Mouse (Mus musculus): ENCODE measurements around the gene Man1b1. TPM values are rescaled to one million over a fixed set of nuclear protein-coding genes. Genes with fewer than 3 reads are reported as not detected.

Gene Man1b1
- polyA plus RNA-seq, 1 experiment from 2014 or later = 60.0 TPM

DNA sequence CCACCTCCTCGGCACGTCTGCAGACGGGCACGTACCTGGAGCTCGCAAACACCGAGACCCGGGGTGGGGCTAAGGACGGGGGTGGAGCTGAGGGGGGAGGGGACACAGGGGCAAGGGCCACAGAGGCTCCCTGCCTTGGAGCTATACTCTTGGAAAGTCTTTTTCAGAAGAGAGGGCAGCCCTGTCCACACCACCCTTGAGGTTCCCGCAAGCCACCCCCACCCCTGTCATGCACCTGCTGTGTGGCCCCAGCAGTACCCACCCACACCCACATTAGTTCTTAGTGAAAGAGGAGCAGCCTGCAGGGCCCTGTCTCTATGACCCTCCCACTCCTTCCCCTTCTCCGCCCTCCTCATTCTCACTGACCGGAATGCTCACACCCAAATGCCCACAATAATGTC is 20.6 kb upstream of the Man1b1 start:
- no peak for ATAC-seq
- no peak overlapping the region for H3K9ac ChIP-seq (replicated peaks)
- no peak overlapping the region for H3K4me3 ChIP-seq (replicated peaks)
- H3K9me3 ChIP-seq = no peaks in the 10 kb centered on the region
- H3K4me1 ChIP-seq (replicated peaks) = no peaks in the 10 kb centered on the region
- H3K27me3 ChIP-seq = peaks cover 98% of the 10 kb centered on the region
- no peak overlapping the region for H3K4me2 ChIP-seq (replicated peaks)
- no peak overlapping the region for H3K27ac ChIP-seq
- WGBS = 8% methylated on average over 11 of the region's 11 CpGs
- peaks cover 17% of the 10 kb centered on the region for H3K36me3 ChIP-seq

DNA sequence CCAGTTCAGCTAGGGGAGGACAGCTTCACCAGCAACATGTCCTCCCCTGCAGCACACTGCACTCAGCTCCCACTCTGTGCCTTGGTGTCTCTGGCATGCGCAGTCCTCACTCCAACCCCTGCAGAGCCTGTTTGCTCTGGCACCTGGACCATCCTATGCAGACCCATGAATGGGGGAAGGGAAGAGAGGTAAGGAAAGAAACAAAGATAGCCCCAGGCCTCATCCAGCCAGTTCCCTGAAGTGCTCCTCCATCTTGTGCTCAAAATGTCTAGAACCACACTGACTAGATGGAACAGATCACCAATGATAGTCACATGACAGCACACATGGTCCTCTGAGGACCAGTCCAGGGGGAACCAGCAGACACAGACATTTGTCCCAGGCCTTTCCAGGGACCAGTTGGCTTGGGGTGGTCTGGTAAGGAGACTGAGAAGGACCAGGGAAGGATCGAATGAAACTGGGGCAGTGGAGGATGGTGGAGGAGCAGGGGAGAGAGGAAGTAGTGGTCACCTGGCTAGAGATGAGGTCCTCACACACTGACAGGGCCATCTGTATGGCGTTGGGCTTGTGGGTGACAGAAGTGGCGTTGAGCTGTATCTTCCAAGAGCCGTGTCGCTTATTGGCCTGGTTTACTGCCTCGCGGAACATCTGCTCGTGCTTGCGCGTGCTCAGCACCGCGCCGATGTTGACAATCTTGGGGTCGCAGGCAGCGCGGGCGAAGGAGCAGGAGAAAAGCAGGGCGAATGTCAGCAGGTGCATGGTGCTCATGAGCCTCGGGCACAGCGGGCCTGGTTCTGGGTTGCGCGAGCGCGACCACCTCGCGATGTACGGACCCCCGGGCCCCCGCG is 13.8 kb upstream of the Man1b1 start:
- H3K4me3 ChIP-seq (replicated peaks) = peak overlapping the region; percentile 55
- peak; percentile 72 for ATAC-seq
- peak overlapping the region; percentile 70 for H3K27ac ChIP-seq
- peak overlapping the region; percentile 69 for H3K4me2 ChIP-seq (replicated peaks)
- H3K9ac ChIP-seq (replicated peaks) = peak overlapping the region; percentile 69
- WGBS = 7% methylated on average over 31 of the region's 31 CpGs
- peaks cover 87% of the 10 kb centered on the region for H3K27me3 ChIP-seq
- no peaks in the 10 kb centered on the region for H3K9me3 ChIP-seq
- peaks cover 20% of the 10 kb centered on the region for H3K4me1 ChIP-seq (replicated peaks)
- peaks cover 1% of the 10 kb centered on the region; the same call in 1 of the 2 replicates for H3K36me3 ChIP-seq

- Histone ChIP-seq H3K4me3 (replicated peaks) (peak within 1 kb of the TSS; percentile 55), H3K4me2 (replicated peaks) (peak within 1 kb of the TSS; percentile 69), H3K4me1 (replicated peaks) (peaks cover 20% of the 10 kb centered on the region), H3K9me3 (no peaks in the 10 kb centered on the region), H3K27ac (peak within 1 kb of the TSS; percentile 70), H3K9ac (replicated peaks) (peak within 1 kb of the TSS; percentile 69), H3K36me3 (no peaks in the 10 kb centered on the region), H3K27me3 (peaks cover 79% of the 10 kb centered on the region)
- peak; percentile 85 for ATAC-seq
- 9% methylated on average over 57 of the region's 58 CpGs for WGBS
Measured at GRCm38 (mm10) chr2:25318971-25319773, 13.0 kb upstream of the Man1b1 start, which contains the start of gene Grin1. Gene Grin1 (minus strand): TSS chr2:25319187.

GRCm38 (mm10) chr2:25320084-25320483 is 12.1 kb upstream of the Man1b1 start:
- Histone ChIP-seq H3K9me3 (no peaks in the 10 kb centered on the region), H3K36me3 (no peaks in the 10 kb centered on the region), H3K4me3 (replicated peaks) (no peak overlapping the region), H3K27ac (no peak overlapping the region), H3K27me3 (peaks cover 75% of the 10 kb centered on the region), H3K9ac (replicated peaks) (no peak overlapping the region), H3K4me1 (replicated peaks) (peaks cover 20% of the 10 kb centered on the region), H3K4me2 (replicated peaks) (no peak overlapping the region)
- ATAC-seq = no peak
- 45% methylated on average over 2 of the region's 2 CpGs for WGBS

GRCm38 (mm10) chr2:25326036-25326435 is 6.1 kb upstream of the Man1b1 start:
- peaks cover under 1% of the 10 kb centered on the region for H3K4me1 ChIP-seq (replicated peaks)
- H3K9me3 ChIP-seq = no peaks in the 10 kb centered on the region
- H3K36me3 ChIP-seq = no peaks in the 10 kb centered on the region
- H3K4me3 ChIP-seq (replicated peaks) = no peak overlapping the region
- H3K4me2 ChIP-seq (replicated peaks) = no peak overlapping the region
- no peak overlapping the region for H3K9ac ChIP-seq (replicated peaks)
- WGBS = 78% methylated on average over 2 of the region's 2 CpGs
- peaks cover 21% of the 10 kb centered on the region for H3K27me3 ChIP-seq
- H3K27ac ChIP-seq = no peak overlapping the region
- no peak for ATAC-seq

- Histone ChIP-seq H3K27me3 (peaks cover 8% of the 10 kb centered on the region; the same call in 1 of the 2 replicates), H3K4me3 (replicated peaks) (no peak overlapping the region), H3K4me1 (replicated peaks) (peaks cover 13% of the 10 kb centered on the region), H3K9me3 (no peaks in the 10 kb centered on the region), H3K9ac (replicated peaks) (no peak overlapping the region), H3K36me3 (no peaks in the 10 kb centered on the region), H3K27ac (no peak overlapping the region), H3K4me2 (replicated peaks) (no peak overlapping the region)
- ATAC-seq = no peak
- 37% methylated on average over 7 of the region's 7 CpGs for WGBS
Measured at GRCm38 (mm10) chr2:25328440-25328839, 3.7 kb upstream of the Man1b1 start.

GRCm38 (mm10) chr2:25331470-25331869 is 668 bp upstream of the Man1b1 start:
- H3K4me1 ChIP-seq (replicated peaks) = peaks cover 30% of the 10 kb centered on the region
- H3K9me3 ChIP-seq = no peaks in the 10 kb centered on the region
- peaks cover 28% of the 10 kb centered on the region for H3K36me3 ChIP-seq
- H3K27ac ChIP-seq = no peak overlapping the region
- H3K27me3 ChIP-seq = peaks cover 1% of the 10 kb centered on the region; the same call in 1 of the 2 replicates
- peak overlapping the region; percentile 66 for H3K4me2 ChIP-seq (replicated peaks)
- 63% methylated on average over 9 of the region's 9 CpGs for WGBS
- peak overlapping the region; percentile 94 for H3K4me3 ChIP-seq (replicated peaks)
- no peak for ATAC-seq
- peak overlapping the region; percentile 90 for H3K9ac ChIP-seq (replicated peaks)

DNA sequence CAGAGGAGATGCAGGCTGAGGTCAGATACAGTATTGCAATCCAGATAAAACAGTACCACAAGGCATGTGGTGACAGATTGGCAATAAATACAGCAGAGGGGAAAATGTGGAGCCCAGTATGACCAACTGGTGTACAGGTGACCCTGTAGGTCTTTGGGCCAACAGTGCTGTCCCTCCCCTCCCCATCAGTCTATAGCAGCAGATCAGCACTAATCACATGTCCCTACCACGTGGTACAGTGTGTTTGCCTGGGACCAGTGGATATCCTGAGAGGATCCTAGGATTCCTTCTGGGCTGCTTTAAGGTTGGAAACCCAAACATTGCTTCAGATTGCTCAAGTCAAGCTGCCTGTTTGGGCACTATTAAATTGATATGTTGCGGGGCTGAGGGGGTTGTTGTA is 1.4 kb downstream of the Man1b1 start:
- H3K36me3 ChIP-seq = peaks cover 49% of the 10 kb centered on the region
- H3K27me3 ChIP-seq = no peaks in the 10 kb centered on the region
- H3K4me1 ChIP-seq (replicated peaks) = peaks cover 30% of the 10 kb centered on the region
- H3K4me3 ChIP-seq (replicated peaks) = peak overlapping the region; percentile 94
- ATAC-seq = no peak
- H3K4me2 ChIP-seq (replicated peaks) = peak overlapping the region; percentile 97
- H3K27ac ChIP-seq = no peak overlapping the region
- H3K9me3 ChIP-seq = no peaks in the 10 kb centered on the region
- 83% methylated on average over 2 of the region's 2 CpGs for WGBS
- peak overlapping the region; percentile 90 for H3K9ac ChIP-seq (replicated peaks)

DNA sequence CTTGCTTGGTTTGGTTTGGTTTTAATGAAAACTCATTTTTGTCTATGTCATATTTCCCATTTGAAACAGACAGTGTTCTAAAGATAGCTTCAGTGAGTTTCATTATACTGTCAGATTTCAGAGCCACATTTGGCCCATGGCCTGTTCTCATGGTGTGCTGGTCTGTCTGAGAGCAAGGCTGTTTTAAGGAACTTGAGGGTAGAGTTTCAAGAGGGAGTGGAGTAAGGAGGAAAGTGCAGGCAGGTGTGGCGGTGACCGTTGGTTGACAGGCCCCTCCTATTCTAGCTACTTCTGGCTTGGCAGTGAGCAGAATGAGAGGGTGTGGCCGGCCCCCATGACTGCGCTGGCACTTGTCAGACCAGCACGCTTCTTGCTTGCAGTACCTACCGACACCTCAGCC is 6.2 kb downstream of the Man1b1 start:
- ATAC-seq = no peak
- Histone ChIP-seq H3K9ac (replicated peaks) (no peak overlapping the region), H3K27ac (no peak overlapping the region), H3K4me2 (replicated peaks) (no peak overlapping the region), H3K4me3 (replicated peaks) (no peak overlapping the region), H3K27me3 (no peaks in the 10 kb centered on the region), H3K4me1 (replicated peaks) (peaks cover 18% of the 10 kb centered on the region), H3K9me3 (no peaks in the 10 kb centered on the region), H3K36me3 (peaks cover 88% of the 10 kb centered on the region)
- WGBS = 94% methylated on average over 6 of the region's 6 CpGs

DNA sequence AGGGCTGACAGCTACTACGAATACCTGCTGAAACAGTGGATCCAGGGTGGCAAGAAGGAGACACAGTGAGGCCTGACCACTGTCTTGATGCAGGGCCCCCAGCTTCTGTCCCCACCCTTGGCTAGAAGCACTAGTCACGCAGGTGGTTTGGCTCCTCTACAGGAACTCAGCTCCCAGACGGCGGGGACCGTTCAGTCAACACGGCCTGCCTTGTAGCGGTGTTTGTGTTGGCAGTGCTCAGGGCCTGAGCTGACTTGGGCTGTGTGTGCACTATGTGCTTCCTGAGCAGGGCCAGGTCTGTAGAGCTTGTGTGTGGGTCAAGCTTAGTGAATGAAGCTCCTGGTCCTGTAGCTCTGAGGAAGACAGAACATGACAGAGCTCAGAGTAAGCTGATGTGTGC is 16.0 kb downstream of the Man1b1 start:
- Histone ChIP-seq H3K27me3 (no peaks in the 10 kb centered on the region), H3K4me3 (replicated peaks) (no peak overlapping the region), H3K4me1 (replicated peaks) (no peaks in the 10 kb centered on the region), H3K9me3 (no peaks in the 10 kb centered on the region), H3K4me2 (replicated peaks) (no peak overlapping the region), H3K9ac (replicated peaks) (no peak overlapping the region), H3K27ac (no peak overlapping the region), H3K36me3 (peaks cover 97% of the 10 kb centered on the region)
- ATAC-seq = no peak
- 98% methylated on average over 7 of the region's 7 CpGs for WGBS

DNA sequence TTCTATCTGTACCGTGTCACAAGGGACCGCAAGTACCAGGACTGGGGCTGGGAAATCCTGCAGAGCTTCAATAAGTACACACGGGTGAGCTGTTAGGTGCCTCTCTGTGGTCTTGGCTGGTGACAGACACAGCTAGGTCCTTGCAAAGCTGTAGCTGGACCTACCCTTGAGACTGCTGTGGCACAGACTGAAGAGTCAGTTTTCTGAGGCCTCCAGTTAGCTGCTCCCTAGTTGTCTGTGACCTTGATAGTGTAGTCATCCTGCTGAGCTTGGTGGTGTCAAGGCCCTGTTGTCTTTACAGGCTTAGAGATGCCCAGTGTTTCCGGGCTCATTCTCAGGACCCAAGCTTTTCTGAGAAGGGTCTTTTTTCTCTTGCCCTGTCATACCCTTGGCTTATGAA is 17.4 kb downstream of the Man1b1 start:
- H3K4me2 ChIP-seq (replicated peaks) = no peak overlapping the region

DNA sequence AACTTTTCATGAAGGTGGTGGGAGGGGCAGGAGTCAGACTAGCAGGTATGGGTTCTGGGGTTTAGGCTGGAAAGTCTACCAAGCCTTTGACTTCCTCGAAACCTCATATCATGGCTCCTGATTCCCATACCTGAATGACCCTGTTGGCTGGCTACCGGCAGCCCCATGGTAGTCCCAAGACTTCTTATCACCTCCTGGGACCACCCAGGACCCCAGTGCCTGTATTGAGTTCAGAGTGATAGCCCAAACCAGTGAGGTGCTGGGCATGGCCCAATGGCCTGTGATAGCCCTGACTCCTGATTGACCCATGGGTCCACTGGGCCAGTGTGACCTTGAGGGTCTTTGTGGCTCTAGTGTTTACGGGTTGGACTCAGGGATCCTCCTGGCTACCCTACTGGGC is 18.6 kb downstream of the Man1b1 start:
- H3K4me3 ChIP-seq (replicated peaks) = no peak overlapping the region
- no peak overlapping the region for H3K4me2 ChIP-seq (replicated peaks)
- H3K27me3 ChIP-seq = no peaks in the 10 kb centered on the region
- WGBS = 95% methylated on average over 3 of the region's 3 CpGs
- no peak overlapping the region for H3K9ac ChIP-seq (replicated peaks)
- H3K36me3 ChIP-seq = peaks cover 82% of the 10 kb centered on the region
- ATAC-seq = no peak
- peaks cover 11% of the 10 kb centered on the region for H3K4me1 ChIP-seq (replicated peaks)
- H3K27ac ChIP-seq = no peak overlapping the region
- no peaks in the 10 kb centered on the region for H3K9me3 ChIP-seq

More for the DNA sequence above, 17.4 kb downstream of the Man1b1 start:
- no peaks in the 10 kb centered on the region for H3K4me1 ChIP-seq (replicated peaks)
- H3K4me3 ChIP-seq (replicated peaks) = no peak overlapping the region
- no peak overlapping the region for H3K9ac ChIP-seq (replicated peaks)
- peaks cover 94% of the 10 kb centered on the region for H3K36me3 ChIP-seq
- no peak for ATAC-seq
- no peaks in the 10 kb centered on the region for H3K9me3 ChIP-seq
- WGBS = 90% methylated on average over 4 of the region's 4 CpGs
- no peak overlapping the region for H3K27ac ChIP-seq
- no peaks in the 10 kb centered on the region for H3K27me3 ChIP-seq

All from midbrain, embryonic 13.5 days (tissue).